Mouse (Mus musculus): ENCODE results near the gene Rnf167.

DNA sequence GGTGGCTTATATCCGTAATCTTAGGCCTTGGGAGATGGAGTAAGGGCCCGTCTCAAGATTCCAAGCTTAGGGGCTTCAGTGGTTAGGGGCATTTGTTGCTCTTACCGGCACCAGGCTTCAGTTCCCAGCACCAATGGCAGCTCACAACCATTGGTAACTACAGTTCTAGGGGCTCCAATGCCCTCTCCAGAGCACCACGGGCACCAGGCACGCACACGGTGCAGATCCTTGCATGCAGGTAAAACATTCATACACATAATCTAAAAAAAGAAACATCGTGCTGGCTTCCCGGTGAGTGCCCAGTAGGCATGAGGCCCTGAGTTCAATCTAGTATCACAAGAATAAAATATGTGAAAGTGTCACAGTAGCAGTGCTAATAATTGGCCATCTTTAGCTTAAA, 16.1 kb downstream of the Rnf167 start:
- no peak for TF ChIP-seq CTCF (conservative IDR thresholded peaks at IDR 0.05; ENCODE audit: low read length)
- TF ChIP-seq NANOG (IDR thresholded peaks at IDR 0.05; ENCODE audit: borderline replicate concordance, low read length), result no peak
- TF ChIP-seq POU5F1 (IDR thresholded peaks at IDR 0.05; ENCODE audit: borderline replicate concordance, low read length), result no peak
